Mouse (Mus musculus): ENCODE data around the gene Aff3. TPM values are rescaled to one million over a fixed set of nuclear protein-coding genes. Genes with fewer than 3 reads are reported as not detected.
A peak's percentile ranks its signal among the peaks of the same experiment; 100 is the strongest.

The Aff3 gene
- polyA plus RNA-seq, 1 experiment from 2014 or later: 8.5 TPM

DNA sequence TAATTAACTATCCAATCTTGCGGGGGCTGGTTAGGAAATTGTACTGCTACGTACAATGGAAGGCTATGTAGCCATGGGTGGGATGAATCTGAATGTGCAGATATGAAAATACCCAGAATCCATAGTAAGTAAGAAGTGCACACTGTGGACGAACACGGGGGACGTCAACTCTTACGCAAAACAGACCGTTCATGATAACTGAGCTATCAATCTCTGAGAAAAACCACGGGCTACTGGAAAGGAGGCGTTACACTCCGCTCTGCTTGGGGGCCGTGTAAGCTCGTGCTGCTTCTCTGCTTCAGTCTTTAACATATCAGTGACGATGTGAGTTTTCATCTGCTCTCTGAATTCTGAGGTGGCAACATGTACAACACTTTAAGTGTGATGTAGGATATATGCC is 114.2 kb downstream of the Aff3 start:
- H3K9ac ChIP-seq: no peak overlapping the region
- no peak for ATAC-seq
- H3K27me3 ChIP-seq (replicated peaks): no peaks in the 10 kb centered on the region
- H3K4me3 ChIP-seq (replicated peaks): no peak overlapping the region
- no peak overlapping the region for H3K27ac ChIP-seq
- no peaks in the 10 kb centered on the region for H3K36me3 ChIP-seq
- 0 out of 2 replicates have a peak, but pooled peaks cover 11% of the 10 kb centered on the region for H3K4me1 ChIP-seq (replicated peaks)
- H3K4me2 ChIP-seq (replicated peaks): no peak overlapping the region
- WGBS: 65% methylated on average over 13 of the region's 13 CpGs
- no peaks in the 10 kb centered on the region for H3K9me3 ChIP-seq

DNA sequence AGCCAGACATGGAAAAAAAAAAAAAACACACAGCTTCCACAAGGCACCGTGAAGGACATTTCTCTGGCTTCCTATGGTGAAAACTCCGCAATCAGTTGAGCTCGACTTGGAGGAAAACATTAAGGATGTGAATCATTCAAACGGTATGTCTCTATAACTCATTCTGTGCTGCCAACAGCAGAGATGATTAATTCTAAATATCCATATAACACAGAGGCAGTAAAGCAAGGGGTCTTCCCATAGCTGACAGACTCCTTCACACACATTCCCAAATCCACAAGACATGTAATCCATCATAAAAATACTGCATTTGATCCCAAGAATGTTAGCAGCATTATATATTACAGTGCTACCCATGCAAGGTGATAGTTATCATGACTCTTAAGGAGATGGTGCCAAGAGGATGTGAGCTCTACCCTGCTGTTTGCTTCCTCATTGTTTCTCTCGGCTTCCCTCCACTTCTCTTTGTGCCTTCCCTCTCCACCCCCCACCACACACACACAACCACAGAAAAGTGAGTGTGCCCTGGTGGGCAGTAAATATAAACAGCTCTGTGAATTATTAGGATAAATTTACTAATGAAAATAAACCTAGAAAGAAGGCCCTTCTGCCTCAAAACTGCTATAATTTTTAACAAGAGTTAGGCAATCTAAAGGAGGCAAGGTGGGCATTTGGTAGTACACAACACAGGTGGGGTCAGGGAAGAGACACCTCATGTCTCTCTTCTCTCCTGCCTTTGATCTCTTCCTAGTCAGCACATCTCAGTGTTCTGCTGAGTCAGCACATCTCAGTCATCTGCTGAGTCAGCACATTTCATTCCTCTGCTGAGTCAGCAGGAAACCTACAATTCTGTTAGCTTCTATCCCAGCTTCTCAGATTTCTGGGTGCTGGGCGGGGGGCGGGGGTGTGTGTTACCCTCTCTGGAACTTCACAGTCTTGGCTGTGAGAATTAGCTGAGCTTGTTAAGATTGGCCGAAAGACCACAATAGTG is 115.8 kb downstream of the Aff3 start:
- no peaks in the 10 kb centered on the region for H3K9me3 ChIP-seq
- 55% methylated on average over 8 of the region's 8 CpGs for WGBS
- H3K27me3 ChIP-seq (replicated peaks): no peaks in the 10 kb centered on the region
- no peaks in the 10 kb centered on the region for H3K36me3 ChIP-seq
- H3K4me3 ChIP-seq (replicated peaks): no peak overlapping the region
- ATAC-seq: no peak
- no peak overlapping the region for H3K9ac ChIP-seq
- no peak overlapping the region for H3K4me2 ChIP-seq (replicated peaks)
- H3K4me1 ChIP-seq (replicated peaks): 0 out of 2 replicates have a peak, but pooled peaks cover 11% of the 10 kb centered on the region
- no peak overlapping the region for H3K27ac ChIP-seq

DNA sequence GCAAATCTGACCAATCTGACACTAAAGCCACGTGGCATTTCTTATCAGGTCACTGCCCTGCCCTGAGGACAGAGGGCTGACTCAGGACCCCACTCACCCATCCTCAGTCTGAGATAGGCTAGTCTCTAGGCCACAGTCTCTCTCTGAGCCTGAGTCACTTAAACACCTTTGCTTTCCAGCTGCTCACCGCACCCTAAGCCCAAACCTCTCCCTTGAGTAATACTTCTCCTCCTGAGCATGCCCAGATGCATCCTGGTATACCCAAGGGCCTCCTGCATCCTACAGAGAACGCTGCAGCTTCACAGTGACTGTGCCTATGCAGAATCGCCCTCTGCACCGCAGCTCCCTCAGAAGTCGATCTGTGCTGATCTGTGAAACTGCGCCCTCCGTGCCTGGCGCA is 117.1 kb downstream of the Aff3 start:
- H3K4me2 ChIP-seq (replicated peaks): no peak overlapping the region
- 81% methylated on average over 9 of the region's 9 CpGs for WGBS
- H3K27ac ChIP-seq: no peak overlapping the region
- no peak for ATAC-seq
- H3K9ac ChIP-seq: no peak overlapping the region
- H3K4me3 ChIP-seq (replicated peaks): no peak overlapping the region
- no peaks in the 10 kb centered on the region for H3K9me3 ChIP-seq
- H3K4me1 ChIP-seq (replicated peaks): 0 out of 2 replicates have a peak, but pooled peaks cover 11% of the 10 kb centered on the region
- no peaks in the 10 kb centered on the region for H3K27me3 ChIP-seq (replicated peaks)
- H3K36me3 ChIP-seq: no peaks in the 10 kb centered on the region

DNA sequence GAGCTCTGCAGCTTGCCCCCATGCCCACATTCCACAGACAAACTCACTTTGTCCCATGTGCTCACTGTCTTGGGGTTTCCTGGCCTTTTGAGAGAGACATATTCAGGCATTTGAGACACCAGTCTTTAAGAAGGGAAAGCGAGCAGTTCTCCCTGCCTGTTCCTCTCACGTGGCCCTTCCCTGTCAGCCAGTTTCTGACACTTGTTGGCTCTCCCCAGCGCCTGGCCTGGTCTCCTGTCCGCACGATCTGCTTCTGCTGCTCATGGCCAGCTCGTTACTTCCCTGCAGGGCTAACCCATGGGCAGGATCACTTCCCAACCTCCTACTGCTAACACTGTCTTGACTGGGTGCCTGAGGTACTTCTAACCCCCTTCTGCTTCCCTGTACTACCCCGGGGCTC is 118.1 kb downstream of the Aff3 start:
- H3K27me3 ChIP-seq (replicated peaks): no peaks in the 10 kb centered on the region
- no peak for ATAC-seq
- H3K36me3 ChIP-seq: no peaks in the 10 kb centered on the region
- H3K27ac ChIP-seq: no peak overlapping the region
- WGBS: 65% methylated on average over 7 of the region's 7 CpGs
- no peaks in the 10 kb centered on the region for H3K9me3 ChIP-seq
- no peak overlapping the region for H3K4me2 ChIP-seq (replicated peaks)
- H3K4me3 ChIP-seq (replicated peaks): no peak overlapping the region
- H3K9ac ChIP-seq: no peak overlapping the region; the same call in 1 of the 2 replicates
- H3K4me1 ChIP-seq (replicated peaks): 0 out of 2 replicates have a peak, but pooled peaks cover 11% of the 10 kb centered on the region

DNA sequence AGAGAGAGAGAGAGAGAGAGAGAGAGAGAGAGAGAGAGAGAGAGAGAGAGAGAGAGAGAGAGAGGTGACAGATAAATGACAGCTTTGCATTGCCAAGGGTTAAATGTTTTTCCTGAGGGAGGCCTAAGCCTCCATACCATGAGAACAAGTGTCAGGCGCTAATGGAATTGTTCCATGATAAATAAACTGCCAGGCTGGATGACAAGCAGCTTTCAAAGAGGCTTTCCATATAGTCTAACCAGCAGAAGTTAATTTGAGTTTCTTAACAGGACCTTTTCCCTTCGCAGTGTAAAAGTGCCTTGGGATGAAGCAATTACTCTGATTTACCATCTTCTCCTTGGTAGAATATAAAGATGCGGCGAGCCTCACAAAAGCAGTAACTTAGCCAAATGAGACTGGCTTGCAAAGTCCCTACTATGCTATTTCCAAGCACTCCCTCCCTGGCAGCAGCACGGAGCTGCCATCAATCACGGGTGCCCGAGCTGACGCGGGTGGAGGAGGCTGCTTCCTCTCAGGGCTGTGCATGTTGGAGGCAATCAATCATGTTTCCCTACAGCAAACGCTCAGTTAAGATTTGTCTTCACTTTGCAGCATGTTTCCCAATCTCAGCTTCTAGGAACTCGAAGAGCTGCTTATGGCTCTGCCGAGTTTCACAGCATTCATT is 119.3 kb downstream of the Aff3 start:
- Histone ChIP-seq H3K4me1 (replicated peaks) (0 out of 2 replicates have a peak, but pooled peaks cover 11% of the 10 kb centered on the region), H3K27ac (no peak overlapping the region), H3K4me2 (replicated peaks) (0 out of 2 replicates have a peak overlapping the region, but pooled peaks have one; percentile 0), H3K4me3 (replicated peaks) (no peak overlapping the region), H3K36me3 (no peaks in the 10 kb centered on the region), H3K27me3 (replicated peaks) (no peaks in the 10 kb centered on the region), H3K9ac (no peak overlapping the region), H3K9me3 (no peaks in the 10 kb centered on the region)
- no peak for ATAC-seq
- 21% methylated on average over 12 of the region's 12 CpGs for WGBS

DNA sequence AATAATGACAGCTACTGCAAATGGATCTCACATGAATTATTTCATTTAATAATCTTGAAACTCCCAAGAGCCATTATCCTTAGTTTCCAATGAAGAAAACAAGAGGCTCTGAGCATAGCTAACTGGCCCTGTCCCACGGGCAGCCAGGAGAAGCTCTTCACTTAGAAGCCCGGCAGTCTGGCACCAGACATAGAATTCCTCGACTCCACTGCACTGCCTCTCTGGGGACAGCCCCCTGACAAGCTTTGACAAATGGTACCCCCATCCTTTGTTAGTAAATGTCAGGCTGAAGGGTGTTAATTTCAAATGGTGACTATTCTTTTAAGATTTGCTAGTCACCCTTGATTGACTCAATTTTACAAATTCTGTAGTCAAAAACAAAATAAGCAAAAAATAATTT is 120.3 kb downstream of the Aff3 start:
- Histone ChIP-seq H3K4me3 (replicated peaks) (no peak overlapping the region), H3K4me2 (replicated peaks) (no peak overlapping the region), H3K27me3 (replicated peaks) (no peaks in the 10 kb centered on the region), H3K9me3 (no peaks in the 10 kb centered on the region), H3K9ac (no peak overlapping the region), H3K36me3 (no peaks in the 10 kb centered on the region), H3K4me1 (replicated peaks) (0 out of 2 replicates have a peak, but pooled peaks cover 11% of the 10 kb centered on the region), H3K27ac (no peak overlapping the region)
- no peak for ATAC-seq
- WGBS: 55% methylated on average over 3 of the region's 3 CpGs

DNA sequence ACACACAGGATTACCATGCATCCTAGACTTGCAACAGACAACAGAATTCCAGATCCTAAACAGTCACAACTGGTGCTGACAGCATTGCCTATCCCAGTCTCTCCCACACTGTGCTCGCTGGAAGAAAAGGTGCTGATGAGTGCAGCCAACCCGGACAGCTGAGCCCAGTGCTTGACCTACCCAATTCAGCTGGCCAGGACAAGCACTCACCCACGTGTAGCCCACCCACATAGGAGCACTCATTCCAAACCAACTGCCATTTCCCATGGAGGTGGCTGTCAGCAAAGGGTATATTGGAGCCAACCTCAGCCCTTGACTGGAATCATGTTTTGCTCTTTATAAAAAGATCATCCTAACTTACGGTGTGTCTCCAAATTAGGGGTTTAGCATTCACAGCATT is 123.2 kb downstream of the Aff3 start:
- Histone ChIP-seq H3K4me2 (replicated peaks) (no peak overlapping the region), H3K9me3 (no peaks in the 10 kb centered on the region), H3K27ac (no peak overlapping the region), H3K4me1 (replicated peaks) (0 out of 2 replicates have a peak, but pooled peaks cover 6% of the 10 kb centered on the region), H3K36me3 (no peaks in the 10 kb centered on the region), H3K27me3 (replicated peaks) (no peaks in the 10 kb centered on the region), H3K4me3 (replicated peaks) (no peak overlapping the region), H3K9ac (no peak overlapping the region)
- WGBS: 85% methylated on average over 4 of the region's 4 CpGs
- ATAC-seq: no peak

DNA sequence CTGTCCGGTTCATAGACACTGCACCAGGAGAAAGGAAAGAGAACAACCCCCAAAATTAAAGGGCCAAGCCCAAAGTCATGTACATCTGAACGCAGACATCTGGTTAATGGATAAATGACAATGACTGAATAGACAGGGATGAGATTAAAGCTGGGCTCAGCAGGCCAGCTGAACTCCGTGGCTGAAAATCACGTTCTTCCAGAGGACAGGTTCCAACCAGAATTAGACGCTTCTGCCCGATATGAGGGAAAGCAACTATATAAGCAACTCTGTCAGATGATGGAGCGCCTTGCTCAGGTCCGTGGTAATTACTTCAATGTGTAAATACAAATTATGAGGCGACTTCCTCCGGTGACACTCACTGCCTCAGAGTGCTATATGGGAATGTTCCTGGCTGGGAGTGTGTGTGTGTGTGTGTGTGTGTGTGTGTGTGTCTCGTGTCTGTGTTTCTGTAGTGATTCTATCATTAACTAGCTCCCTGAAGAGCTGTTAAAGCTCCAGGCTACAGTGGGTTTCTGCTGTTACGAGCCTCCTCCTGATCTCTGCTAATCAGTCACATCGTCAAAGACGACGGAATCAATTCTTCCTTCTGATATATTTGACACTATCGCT is 127.7 kb downstream of the Aff3 start:
- Histone ChIP-seq H3K4me3 (replicated peaks) (no peak overlapping the region), H3K9ac (no peak overlapping the region), H3K4me1 (replicated peaks) (no peaks in the 10 kb centered on the region), H3K36me3 (peaks cover 3% of the 10 kb centered on the region; the same call in 1 of the 2 replicates), H3K9me3 (no peaks in the 10 kb centered on the region), H3K27me3 (replicated peaks) (no peaks in the 10 kb centered on the region), H3K27ac (no peak overlapping the region), H3K4me2 (replicated peaks) (no peak overlapping the region)
- no peak for ATAC-seq
- WGBS: 65% methylated on average over 16 of the region's 16 CpGs

DNA sequence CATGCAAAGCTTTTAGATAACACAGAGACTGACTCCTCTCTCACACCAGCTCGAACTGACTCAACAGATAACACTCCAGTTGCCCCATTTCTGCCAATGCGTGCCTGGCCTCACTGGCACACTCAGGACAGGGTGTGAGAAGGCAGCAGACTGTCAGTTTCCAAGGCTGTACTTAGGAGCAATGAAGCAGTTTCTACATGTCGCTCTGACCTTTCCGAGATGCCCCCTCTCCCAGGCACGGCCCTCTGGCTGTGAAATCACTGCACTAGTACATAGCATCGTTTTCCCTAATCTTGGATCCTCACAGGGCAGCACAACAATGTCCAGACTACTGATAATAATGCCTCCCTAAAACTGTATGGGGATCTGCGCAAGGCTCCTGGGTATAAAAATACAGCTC is 132.2 kb downstream of the Aff3 start:
- Histone ChIP-seq H3K4me3 (replicated peaks) (no peak overlapping the region), H3K36me3 (peaks cover 3% of the 10 kb centered on the region; the same call in 1 of the 2 replicates), H3K27me3 (replicated peaks) (no peaks in the 10 kb centered on the region), H3K27ac (no peak overlapping the region), H3K4me1 (replicated peaks) (no peaks in the 10 kb centered on the region), H3K9me3 (no peaks in the 10 kb centered on the region), H3K9ac (no peak overlapping the region), H3K4me2 (replicated peaks) (no peak overlapping the region)
- WGBS: 90% methylated on average over 7 of the region's 7 CpGs
- ATAC-seq: no peak

DNA sequence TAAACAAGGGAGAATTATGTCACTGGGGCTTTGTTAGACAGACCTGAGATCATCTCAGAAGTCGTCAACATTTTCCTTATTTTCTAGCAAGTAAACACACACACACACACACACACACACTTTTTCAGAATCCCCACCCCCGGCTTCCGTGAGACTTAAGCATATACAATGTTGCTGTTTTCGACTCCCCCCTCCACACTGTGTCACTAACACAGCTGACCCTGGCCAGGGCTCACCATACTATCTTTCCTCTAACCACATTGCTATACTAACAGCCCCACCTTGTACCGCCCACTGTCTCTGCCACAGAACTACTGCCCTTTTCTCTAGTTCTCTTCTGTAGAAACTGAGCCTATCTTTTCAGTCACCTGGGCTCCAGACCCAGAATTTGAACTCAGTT is 136.1 kb downstream of the Aff3 start:
- H3K27ac ChIP-seq: no peak overlapping the region
- H3K36me3 ChIP-seq: no peaks in the 10 kb centered on the region
- H3K27me3 ChIP-seq (replicated peaks): no peaks in the 10 kb centered on the region
- H3K9me3 ChIP-seq: no peaks in the 10 kb centered on the region
- WGBS: 77% methylated on average over 5 of the region's 5 CpGs
- no peak for ATAC-seq
- H3K4me3 ChIP-seq (replicated peaks): no peak overlapping the region
- H3K9ac ChIP-seq: no peak overlapping the region
- H3K4me2 ChIP-seq (replicated peaks): no peak overlapping the region
- H3K4me1 ChIP-seq (replicated peaks): no peaks in the 10 kb centered on the region

DNA sequence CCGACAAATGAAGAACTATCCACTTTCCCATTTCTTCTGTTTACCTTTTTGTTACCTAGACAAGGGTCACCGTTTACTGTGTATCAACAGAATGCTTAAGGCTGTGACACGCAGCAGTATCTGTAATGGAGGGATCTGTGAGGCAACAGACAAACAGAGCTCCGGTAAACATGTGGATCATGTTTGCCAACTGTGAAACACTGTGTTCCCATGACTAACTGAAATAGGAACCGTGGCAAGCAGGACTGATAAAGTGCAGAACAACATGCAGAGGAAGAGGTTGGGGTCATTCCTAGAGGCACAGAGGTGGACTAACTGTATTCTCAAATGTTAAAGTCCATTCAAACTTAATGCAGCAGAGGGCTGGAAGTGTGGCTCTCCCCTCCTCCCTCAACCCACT is 138.2 kb downstream of the Aff3 start:
- no peaks in the 10 kb centered on the region for H3K36me3 ChIP-seq
- no peaks in the 10 kb centered on the region for H3K9me3 ChIP-seq
- no peak overlapping the region for H3K27ac ChIP-seq
- ATAC-seq: no peak
- no peak overlapping the region for H3K4me2 ChIP-seq (replicated peaks)
- WGBS: 78% methylated on average over 5 of the region's 5 CpGs
- no peak overlapping the region for H3K4me3 ChIP-seq (replicated peaks)
- no peaks in the 10 kb centered on the region for H3K4me1 ChIP-seq (replicated peaks)
- no peak overlapping the region for H3K9ac ChIP-seq
- H3K27me3 ChIP-seq (replicated peaks): no peaks in the 10 kb centered on the region

DNA sequence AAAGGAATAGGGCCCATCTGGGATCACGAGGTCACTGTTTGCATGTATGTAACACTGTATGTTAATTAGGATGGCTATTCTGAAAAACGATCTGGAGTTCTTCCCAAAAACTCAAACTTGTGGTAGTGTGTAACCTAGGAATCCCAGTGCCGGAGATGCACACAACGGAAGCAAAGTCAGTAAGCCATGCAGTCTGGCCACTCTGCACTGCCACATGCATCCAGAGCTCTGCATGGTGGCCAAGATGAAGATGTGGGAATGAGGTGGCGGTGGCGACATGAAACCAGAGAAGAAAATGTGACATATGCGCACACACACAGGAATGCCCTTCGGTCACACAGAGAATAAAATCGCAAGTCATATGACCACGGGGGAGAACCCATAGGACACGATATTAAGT is 143.1 kb downstream of the Aff3 start:
- no peaks in the 10 kb centered on the region for H3K9me3 ChIP-seq
- H3K27me3 ChIP-seq (replicated peaks): no peaks in the 10 kb centered on the region
- H3K4me2 ChIP-seq (replicated peaks): no peak overlapping the region
- H3K27ac ChIP-seq: no peak overlapping the region
- no peak for ATAC-seq
- WGBS: 92% methylated on average over 11 of the region's 11 CpGs
- H3K9ac ChIP-seq: no peak overlapping the region
- no peaks in the 10 kb centered on the region for H3K4me1 ChIP-seq (replicated peaks)
- no peaks in the 10 kb centered on the region for H3K36me3 ChIP-seq
- no peak overlapping the region for H3K4me3 ChIP-seq (replicated peaks)

Measured in intestine, embryonic 15.5 days (tissue).